Mouse (Mus musculus) R1 (cell line): ENCODE measurements around the gene Mccc1.

Experiments
- DNase-seq: peaks from one replicate; pipeline ENCODE4 v3.0.0-alpha.2; 2018; ENCODE audit warnings: low read depth, low spot score

The Mccc1 gene

GRCm38 (mm10) chr3:36000275-36001239 is at the start of gene Mccc1:
Gene Mccc1, minus strand, starts transcription at chr3:36000678.
- DNase-seq = peak; percentile 99

GRCm38 (mm10) chr3:36049106-36049505 is 48.6 kb upstream of the Mccc1 start:
- DNase-seq = no peak

DNA sequence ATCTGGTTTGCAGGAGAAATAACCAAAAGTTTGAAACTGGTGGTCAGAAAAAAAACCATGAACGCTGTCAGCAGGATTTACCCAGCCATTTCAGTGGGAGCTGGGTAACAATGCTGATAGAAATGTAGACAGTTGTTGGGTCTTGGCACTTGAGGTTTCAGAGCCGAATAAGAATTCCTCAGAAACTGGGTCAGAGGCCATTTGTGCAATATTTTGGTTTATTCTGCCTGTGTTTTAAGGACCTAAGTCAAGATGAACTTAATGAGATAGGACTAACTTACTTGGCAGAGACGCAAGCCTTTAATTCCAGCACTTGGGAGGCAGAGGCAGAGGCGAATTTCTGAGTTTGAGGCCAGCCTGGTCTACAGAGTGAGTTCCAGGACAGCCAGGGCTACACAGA is 44.6 kb upstream of the Mccc1 start:
- DNase-seq = no peak

DNA sequence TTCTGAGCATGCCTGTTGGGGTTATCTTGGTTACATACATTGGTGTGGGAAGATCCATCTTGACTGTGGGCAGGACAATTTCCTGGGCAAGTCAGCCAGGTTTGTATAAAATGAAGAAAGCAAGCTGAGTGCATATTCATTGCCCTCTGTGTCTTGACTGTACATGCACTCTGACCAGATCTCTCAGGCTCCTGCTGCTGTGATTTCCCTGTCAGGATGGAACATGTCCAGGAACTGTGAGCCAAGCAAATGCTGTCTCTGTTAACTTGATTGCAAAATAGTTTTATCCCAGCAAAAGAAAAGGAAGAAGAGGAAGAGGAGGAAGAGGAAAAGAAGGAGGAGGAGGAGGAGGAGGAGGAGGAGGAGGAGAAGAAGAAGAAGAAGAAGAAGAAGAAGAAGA is 44.0 kb upstream of the Mccc1 start:
- DNase-seq = no peak

GRCm38 (mm10) chr3:36031740-36032510 is 31.4 kb upstream of the Mccc1 start:
- DNase-seq = no peak

GRCm38 (mm10) chr3:36029993-36030392 is 29.5 kb upstream of the Mccc1 start:
- no peak for DNase-seq

- no peak for DNase-seq
Observed at GRCm38 (mm10) chr3:36025732-36026131, 25.3 kb upstream of the Mccc1 start.

GRCm38 (mm10) chr3:36011239-36011638 is 10.8 kb upstream of the Mccc1 start:
- DNase-seq = no peak

DNA sequence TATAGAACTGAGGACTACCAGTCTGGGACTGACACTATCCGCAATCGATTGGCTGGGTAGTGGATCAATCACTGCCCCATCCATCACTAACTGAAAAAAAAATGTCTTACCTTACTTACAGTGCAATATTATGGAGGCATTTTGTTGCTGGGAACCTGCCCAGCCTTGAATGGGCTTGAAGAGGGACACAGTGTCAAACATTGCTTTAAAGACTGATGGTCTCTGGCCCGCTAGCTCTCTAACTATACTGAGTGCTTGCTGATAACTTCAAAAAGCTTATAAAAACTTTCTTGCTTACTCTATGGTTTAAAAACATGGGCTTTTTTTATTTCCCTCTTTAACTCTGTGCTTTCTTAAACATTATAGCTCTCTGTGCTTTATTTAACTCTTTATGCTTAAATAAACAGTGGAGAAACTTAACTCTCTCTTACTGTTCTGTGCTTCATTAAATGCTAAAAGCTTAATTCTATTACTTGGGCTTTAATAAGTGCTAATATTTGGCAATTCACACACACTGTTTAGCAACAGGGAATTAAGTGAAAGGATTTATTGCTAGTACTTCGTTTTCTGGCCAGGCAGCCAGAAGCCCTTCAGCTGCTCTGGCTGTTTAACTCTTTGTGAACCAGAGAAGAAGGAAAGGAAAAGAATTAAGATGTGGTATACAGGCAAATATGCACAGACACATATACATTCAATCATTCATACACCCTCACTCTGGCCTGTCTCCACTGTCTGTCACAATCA is 8.1 kb upstream of the Mccc1 start:
- DNase-seq = no peak

DNA sequence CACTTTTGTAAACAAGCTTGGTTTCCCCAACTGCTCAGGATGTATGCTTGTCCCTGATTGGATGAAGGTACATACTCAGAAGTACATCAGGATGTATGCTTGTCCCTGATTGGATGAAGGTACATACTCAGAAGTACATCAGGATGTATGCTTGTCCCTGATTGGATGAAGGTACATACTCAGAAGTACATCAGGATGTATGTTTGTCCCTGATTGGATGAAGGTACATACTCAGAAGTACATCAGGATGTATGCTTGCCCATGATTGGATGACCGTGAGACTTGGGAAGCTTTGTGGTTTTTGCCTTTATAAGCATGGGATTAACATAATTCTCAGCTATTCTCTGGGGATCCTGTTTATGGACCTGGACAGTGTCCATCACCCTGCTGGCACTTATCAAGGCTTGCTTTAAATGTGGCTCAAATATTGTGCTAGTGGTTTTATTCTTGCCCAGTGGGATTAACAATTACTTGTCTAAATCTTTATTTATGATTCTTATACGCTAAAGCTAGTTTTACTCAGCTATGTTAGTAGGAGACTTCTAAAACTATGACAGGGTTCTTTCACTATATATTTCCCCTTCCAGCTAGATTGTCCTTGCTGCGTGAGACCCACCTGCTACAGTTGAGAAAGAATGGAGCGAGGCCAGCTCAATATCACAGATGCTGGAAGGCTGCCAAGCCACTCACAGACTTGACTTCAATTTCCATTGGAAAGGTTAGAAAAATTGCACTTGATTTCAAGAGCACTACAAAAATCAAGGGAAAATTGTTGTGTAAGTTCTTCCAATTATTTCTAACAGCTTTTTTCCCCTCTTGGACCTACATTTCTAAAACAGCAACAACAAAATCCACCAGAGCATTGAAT is 3.8 kb upstream of the Mccc1 start:
- DNase-seq = no peak

DNA sequence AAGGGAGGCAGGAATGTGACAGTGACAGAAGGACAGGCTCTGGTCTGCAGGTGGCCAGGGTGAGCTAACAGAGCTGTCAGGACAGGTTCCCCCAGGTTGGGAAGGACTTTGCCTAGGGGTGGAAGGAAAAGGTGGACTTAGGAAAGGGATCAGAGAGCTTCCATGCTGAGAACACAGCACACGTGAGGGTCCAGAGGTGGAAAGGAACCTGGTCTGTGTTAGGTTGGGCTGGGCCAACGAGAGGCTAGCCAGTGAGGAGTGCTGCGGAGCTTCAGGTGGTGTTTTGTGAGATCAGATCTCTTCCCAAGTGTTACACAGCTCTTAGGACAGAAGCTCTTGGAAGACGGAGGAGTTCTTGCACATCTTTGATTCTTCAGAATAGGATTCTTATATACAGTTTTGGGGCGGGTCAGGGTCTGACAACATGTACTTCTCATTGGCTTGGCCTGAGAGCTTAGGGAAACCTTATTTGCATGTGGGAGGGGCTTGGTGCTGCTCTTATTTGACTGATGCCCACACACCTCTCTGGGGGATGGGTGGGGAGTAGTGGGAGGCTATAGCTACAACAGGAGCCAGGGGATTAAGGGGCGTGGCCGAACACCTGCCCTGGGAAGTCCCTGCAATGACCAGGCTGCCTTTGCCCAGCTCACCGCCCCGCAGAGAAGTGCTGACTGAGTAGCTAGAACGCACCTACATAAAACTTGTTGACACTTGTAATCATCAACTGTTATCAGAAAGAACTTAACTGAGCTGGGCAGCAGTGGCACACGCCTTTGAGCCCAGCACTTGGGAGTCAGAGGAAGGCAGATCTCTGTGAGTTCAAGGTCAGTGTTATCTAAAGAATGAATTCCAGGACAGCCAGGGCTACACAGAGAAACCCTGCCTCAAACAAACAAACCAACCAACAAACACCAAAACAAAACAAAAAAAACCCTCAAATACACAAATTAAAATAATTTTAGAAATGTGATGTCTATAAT is 5.6 kb downstream of the Mccc1 start:
- peak; percentile 59 for DNase-seq

DNA sequence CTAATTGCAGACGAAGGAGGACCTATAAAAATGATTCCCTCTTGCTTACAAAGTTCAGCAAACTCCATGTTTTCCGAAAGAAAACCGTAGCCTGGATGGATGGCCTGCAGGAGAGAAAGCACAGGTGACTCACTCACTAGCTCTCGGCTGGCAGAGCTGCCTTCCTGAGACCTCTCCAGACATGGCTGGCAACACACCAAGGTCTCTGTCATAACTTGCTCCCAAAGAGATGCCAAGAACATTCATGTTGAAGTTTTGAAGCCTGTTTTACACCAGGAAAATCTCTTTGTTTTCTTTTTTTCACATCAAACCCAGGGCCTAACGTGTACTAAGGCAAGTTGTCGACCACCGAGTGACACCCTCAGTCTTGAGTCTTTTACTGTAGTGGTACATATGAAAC is 9.8 kb downstream of the Mccc1 start:
- DNase-seq = no peak

DNA sequence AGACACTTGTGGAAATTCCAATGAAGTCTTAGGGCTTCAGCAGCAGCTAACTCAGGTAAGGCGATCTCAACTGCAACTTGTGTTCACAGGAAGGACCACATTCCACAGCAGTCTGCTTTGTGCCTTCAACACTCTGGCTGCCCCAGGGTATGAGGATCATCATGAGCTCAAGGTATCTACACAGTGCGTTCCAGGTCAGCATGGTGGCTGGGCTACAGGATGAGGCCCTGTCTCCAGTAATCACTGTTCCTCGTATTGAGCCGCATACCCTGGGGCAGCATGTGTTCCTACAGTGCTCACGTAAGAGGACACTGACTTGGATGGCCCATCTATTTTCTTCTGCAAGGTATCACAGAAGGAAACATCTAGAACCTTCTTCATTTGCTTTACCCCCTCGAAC is 12.4 kb downstream of the Mccc1 start:
- DNase-seq = no peak

DNA sequence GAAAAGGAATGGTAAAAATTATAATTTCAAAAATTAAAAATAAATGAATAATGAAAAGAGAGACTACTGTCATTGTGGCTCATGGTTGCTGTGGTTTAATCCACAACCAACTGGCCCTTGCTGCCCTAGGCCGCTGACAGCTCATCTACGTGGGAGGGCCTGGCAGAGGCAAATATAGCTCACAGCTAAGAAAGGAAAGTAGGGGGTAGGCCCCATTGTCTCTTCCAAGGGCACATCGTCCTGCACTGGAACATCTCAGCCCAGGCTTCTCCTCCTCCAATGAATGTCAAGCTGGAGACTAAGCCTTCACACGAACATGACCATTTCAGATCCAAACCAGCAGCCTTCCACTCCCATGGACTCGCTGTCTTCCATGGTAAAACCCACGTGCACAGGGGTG is 14.2 kb downstream of the Mccc1 start:
- no peak for DNase-seq

DNA sequence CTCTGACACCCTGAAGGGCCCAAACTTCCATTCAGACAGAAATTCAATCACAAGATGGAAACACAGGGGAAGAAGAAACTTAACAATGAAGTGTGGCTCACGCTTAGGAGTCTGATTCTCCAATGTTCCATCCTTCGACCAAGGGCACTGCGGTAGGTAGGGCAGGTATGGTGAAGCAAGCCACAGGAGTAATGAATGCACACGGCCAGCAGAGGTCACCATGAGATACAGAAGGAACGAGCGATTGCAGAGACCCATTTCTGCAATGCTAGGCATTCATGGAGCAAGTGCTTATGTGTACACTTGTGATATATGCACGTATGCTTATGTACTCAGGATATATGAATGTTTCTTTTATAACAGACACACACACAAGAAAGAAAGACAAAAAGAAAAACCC is 26.9 kb downstream of the Mccc1 start:
- peak; percentile 87 for DNase-seq

DNA sequence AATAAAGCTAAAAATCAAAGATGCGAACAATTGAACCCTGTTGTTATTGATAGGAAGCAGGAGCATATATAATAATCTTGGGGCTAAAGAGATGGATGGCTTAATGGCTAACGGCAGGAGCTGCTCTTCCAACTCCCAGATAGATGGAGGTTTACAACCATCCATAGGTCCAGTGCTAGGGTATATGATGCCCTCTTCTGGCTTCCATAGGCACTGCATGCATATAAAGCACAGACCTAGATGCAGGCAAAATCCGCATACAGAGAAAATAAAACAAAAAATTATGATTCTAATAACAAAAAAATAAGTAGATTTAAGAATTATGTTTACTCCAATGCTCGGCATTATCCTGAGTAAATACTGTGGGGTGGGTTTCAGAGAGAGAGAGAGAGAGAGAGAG is 27.5 kb downstream of the Mccc1 start:
- DNase-seq = peak; percentile 69

DNA sequence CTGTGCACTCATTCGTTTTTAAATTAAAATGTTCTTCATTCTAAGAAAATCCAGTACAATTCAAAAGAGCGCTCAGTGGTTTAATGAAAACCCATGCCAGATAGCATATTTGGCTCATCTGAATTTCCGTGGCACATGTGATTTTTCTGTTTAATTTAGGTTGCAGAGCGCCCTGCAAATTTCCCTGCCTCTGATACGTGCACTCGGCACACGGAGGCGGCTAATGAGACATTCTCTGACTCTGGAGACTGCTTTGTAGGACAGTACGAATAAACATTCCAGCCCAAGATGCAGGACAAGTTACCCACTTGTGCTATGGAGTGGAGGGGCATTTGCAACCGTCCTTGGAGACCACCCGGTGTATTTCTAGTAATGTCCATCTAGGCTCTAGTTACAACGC is 29.3 kb downstream of the Mccc1 start:
- no peak for DNase-seq

GRCm38 (mm10) chr3:35970441-35970840 is 30.0 kb downstream of the Mccc1 start:
- DNase-seq = no peak

- DNase-seq = no peak
Observed at GRCm38 (mm10) chr3:35967366-35967921, 33.0 kb downstream of the Mccc1 start.

GRCm38 (mm10) chr3:35966493-35966892 is 34.0 kb downstream of the Mccc1 start:
- DNase-seq = no peak
